Mouse (Mus musculus) CH12.LX (cell line): ENCODE measurements around the gene Amz2.
A peak's percentile ranks its signal among the peaks of the same experiment; 100 is the strongest.

Experiments used
- CHD1 ChIP-seq: IDR thresholded peaks from 2 replicates; pipeline ENCODE4 v1.6.1; 2012; ENCODE audit warnings: low read depth, low read length, improper control_type of control experiment, inconsistent platforms
- CTCF ChIP-seq, 2 experiments: IDR thresholded peaks in 1 of 2; conservative IDR thresholded peaks in 1 of 2; 2 replicates each; pipeline ENCODE4 v1.5.1; 2011 to 2012; ENCODE audit warnings: low read depth in 2 of 2, low read length in 2 of 2, improper control_type of control experiment in 1 of 2, inconsistent platforms in 1 of 2, mild to moderate bottlenecking in 1 of 2, moderate library complexity in 1 of 2
- EP300 ChIP-seq: IDR thresholded peaks from 2 replicates; pipeline ENCODE4 v1.6.1; 2011; ENCODE audit warnings: low read length, improper control_type of control experiment
- ETS1 ChIP-seq: conservative IDR thresholded peaks from 2 replicates; pipeline ENCODE4 v1.6.1; 2012; ENCODE audit warnings: low read depth, mild to moderate bottlenecking, inconsistent platforms, low read length, improper control_type of control experiment, moderate library complexity
- GABPA ChIP-seq: IDR thresholded peaks from 2 replicates; pipeline ENCODE4 v1.6.1; 2012; ENCODE audit warnings: low read depth, low read length, improper control_type of control experiment, inconsistent platforms; ENCODE audit not compliant: insufficient replicate concordance
- MAFK ChIP-seq: IDR thresholded peaks from 2 replicates; pipeline ENCODE4 v1.6.1; 2011; ENCODE audit warnings: low read length, improper control_type of control experiment; ENCODE audit not compliant: insufficient replicate concordance
- MAX ChIP-seq: IDR thresholded peaks from 2 replicates; pipeline ENCODE4 v1.6.1; 2011; ENCODE audit warnings: low read length, improper control_type of control experiment
- POLR2A ChIP-seq: IDR thresholded peaks from 2 replicates; pipeline ENCODE4 v1.6.1; 2011; ENCODE audit warnings: low read depth, mild to moderate bottlenecking, improper control_type of control experiment, low read length
- POLR2AphosphoS2 ChIP-seq: IDR thresholded peaks from 2 replicates; pipeline ENCODE4 v1.6.1; 2011; ENCODE audit warnings: low read depth, low read length, improper control_type of control experiment
- RAD21 ChIP-seq: IDR thresholded peaks from 2 replicates; pipeline ENCODE4 v1.6.1; 2011; ENCODE audit warnings: low read depth, mild to moderate bottlenecking, low read length, improper control_type of control experiment, moderate library complexity
- SMC3 ChIP-seq: IDR thresholded peaks from 2 replicates; pipeline ENCODE4 v1.6.1; 2011; ENCODE audit warnings: low read depth, low read length, improper control_type of control experiment
- USF1 ChIP-seq: IDR thresholded peaks from 2 replicates; pipeline ENCODE4 v1.6.1; 2014; ENCODE audit warnings: low read depth, mild to moderate bottlenecking, inconsistent platforms, low read length, improper control_type of control experiment
- USF2 ChIP-seq: conservative IDR thresholded peaks from 2 replicates; pipeline ENCODE4 v1.6.1; 2011; ENCODE audit warnings: low read depth, low read length, improper control_type of control experiment
- ZNF384 ChIP-seq: IDR thresholded peaks from 2 replicates; pipeline ENCODE4 v1.6.1; 2012; ENCODE audit warnings: low read depth, low read length, improper control_type of control experiment, inconsistent platforms

DNA sequence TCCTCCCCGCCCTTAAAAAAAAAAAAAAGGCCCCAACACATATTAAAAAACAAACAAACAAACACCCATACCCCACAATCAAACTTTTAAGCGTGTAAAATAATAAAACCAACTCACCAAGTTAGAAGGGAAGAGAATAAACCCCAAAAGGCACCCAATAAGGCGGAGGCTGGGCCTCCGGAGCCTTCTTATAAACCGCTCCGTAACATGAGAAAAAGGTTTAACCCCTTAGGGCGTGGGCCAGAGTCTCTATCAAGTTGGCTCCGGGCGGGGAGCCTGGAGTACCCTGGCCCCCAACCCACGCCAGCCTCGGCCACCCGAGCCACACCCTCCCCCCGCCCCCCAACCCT is 47.0 kb downstream of the Amz2 start:
- TF ChIP-seq EP300 (no peak), POLR2A (no peak), CTCF (conservative IDR thresholded peaks at IDR 0.05 in 1 of 2, IDR thresholded peaks at IDR 0.05 in 1 of 2; ENCODE audit: low read depth in 2 of 2, low read length in 2 of 2) (no peak), ZNF384 (no peak; the same call in none of the 2 replicates), CHD1 (no peak), USF1 (no peak), USF2 (no peak), MAX (no peak), SMC3 (0 out of 2 replicates have a peak, but pooled peaks have one; percentile 1), GABPA (no peak), MAFK (no peak), RAD21 (no peak), POLR2AphosphoS2 (no peak), ETS1 (no peak)
